Mouse (Mus musculus) myocyte (in vitro differentiated cells): Measurements from ENCODE around the gene Olr1. TPM values are rescaled to one million over a fixed set of nuclear protein-coding genes. Genes with fewer than 3 reads are reported as not detected.

Source experiments
- H3K27me3 ChIP-seq: one replicate; pipeline ENCODE4 v1.6.1; 2011; ENCODE audit not compliant: control insufficient read depth, insufficient read depth, insufficient read length
- H3K36me3 ChIP-seq: one replicate; pipeline ENCODE4 v1.6.1; 2011; ENCODE audit not compliant: control insufficient read depth, insufficient read depth
- H3K4me2 ChIP-seq: one replicate; pipeline ENCODE4 v1.6.1; 2011; ENCODE audit warnings: low read depth, control low read depth
- H3K4me3 ChIP-seq: one replicate; pipeline ENCODE4 v1.5.1; 2011; ENCODE audit warnings: mild to moderate bottlenecking, control low read depth, moderate library complexity
- H3K79me2 ChIP-seq: one replicate; pipeline ENCODE4 v1.6.1; 2011; ENCODE audit not compliant: control insufficient read depth, insufficient read depth
- H3ac ChIP-seq: one replicate; pipeline ENCODE4 v1.6.1; 2011; ENCODE audit not compliant: control insufficient read depth, insufficient read length
- CEBPB ChIP-seq: IDR thresholded peaks from 2 replicates; pipeline ENCODE4 v1.6.1; 2011; ENCODE audit warnings: mild to moderate bottlenecking, moderate library complexity; ENCODE audit not compliant: poor library complexity, insufficient read depth, severe bottlenecking
- E2F4 ChIP-seq: IDR thresholded peaks from one replicate; pipeline ENCODE4 v1.6.1; 2011; ENCODE audit warnings: mild to moderate bottlenecking, control low read depth, moderate library complexity; ENCODE audit not compliant: insufficient read depth
- MAX ChIP-seq: IDR thresholded peaks from one replicate; pipeline ENCODE4 v1.6.1; 2011; ENCODE audit warnings: low read depth, mild to moderate bottlenecking, control low read depth
- MYOD1 ChIP-seq, 3 experiments: IDR thresholded peaks; one replicate each; pipeline ENCODE4 v1.6.1; 2011; ENCODE audit warnings: control low read depth in 2 of 3, low read depth in 2 of 3, mild to moderate bottlenecking in 2 of 3, moderate library complexity in 1 of 3; ENCODE audit not compliant: insufficient read length in 2 of 3, control insufficient read depth in 1 of 3
- MYOG ChIP-seq, 3 experiments: IDR thresholded peaks; one replicate each; pipeline ENCODE4 v1.6.1; 2011; ENCODE audit warnings: control low read depth in 2 of 3, low read depth in 2 of 3, mild to moderate bottlenecking in 2 of 3; ENCODE audit not compliant: insufficient read length in 2 of 3, control insufficient read depth in 1 of 3, insufficient read depth in 1 of 3
- POLR2A ChIP-seq: IDR thresholded peaks from one replicate; pipeline ENCODE4 v1.6.1; 2011; ENCODE audit warnings: low read depth, mild to moderate bottlenecking, control low read depth, moderate library complexity; ENCODE audit not compliant: insufficient read length
- POLR2AphosphoS2 ChIP-seq: IDR thresholded peaks from one replicate; pipeline ENCODE4 v1.6.1; 2011; ENCODE audit warnings: low read depth, control low read depth; ENCODE audit not compliant: insufficient read length
- REST ChIP-seq: IDR thresholded peaks from one replicate; pipeline ENCODE4 v1.6.1; 2011; ENCODE audit warnings: mild to moderate bottlenecking, control low read depth, moderate library complexity; ENCODE audit not compliant: insufficient read depth, insufficient read length
- SRF ChIP-seq: IDR thresholded peaks from one replicate; pipeline ENCODE4 v1.6.1; 2011; ENCODE audit warnings: low read depth; ENCODE audit not compliant: control insufficient read depth, insufficient read length
- TCF12 ChIP-seq: IDR thresholded peaks from one replicate; pipeline ENCODE4 v1.6.1; 2011; ENCODE audit warnings: mild to moderate bottlenecking, control low read depth; ENCODE audit not compliant: poor library complexity, insufficient read depth, severe bottlenecking
- TCF3 ChIP-seq: IDR thresholded peaks from one replicate; pipeline ENCODE4 v1.6.1; 2011; ENCODE audit warnings: low read depth, control low read depth; ENCODE audit not compliant: insufficient read length
- USF1 ChIP-seq: IDR thresholded peaks from one replicate; pipeline ENCODE4 v1.6.1; 2011; ENCODE audit warnings: low read depth, mild to moderate bottlenecking, control low read depth, moderate library complexity
- polyA plus RNA-seq: library from polyadenylated mRNA; unstranded; fragments of >200 nt; fragmentation: generic; extraction: Trizol; gene quantifications from one replicate; pipeline ENCODE4 v1.2.1, GENCODE M21; 2012; ENCODE audit warnings: missing spikeins

The Olr1 gene
- polyA plus RNA-seq, 1 experiment, result 0.11 TPM

- Histone ChIP-seq H3K4me2 (no peak overlapping the region), H3ac (no peak overlapping the region), H3K79me2 (peaks cover 36% of the 10 kb centered on the region), H3K27me3 (no peaks in the 10 kb centered on the region), H3K36me3 (peaks cover 40% of the 10 kb centered on the region), H3K4me3 (no peak overlapping the region)
- TF ChIP-seq SRF, result no peak
- TF ChIP-seq USF1, result no peak
- TF ChIP-seq MYOD1 (IDR thresholded peaks at IDR 0.05; ENCODE audit: control insufficient read depth in 1 of 3, insufficient read length in 2 of 3, low read depth in 2 of 3), result no peak
- TF ChIP-seq POLR2AphosphoS2, result no peak
- TF ChIP-seq MAX, result no peak
- TF ChIP-seq CEBPB, result no peak
- TF ChIP-seq REST, result no peak
- no peak for TF ChIP-seq MYOG (IDR thresholded peaks at IDR 0.05; ENCODE audit: control insufficient read depth in 1 of 3, insufficient read depth in 1 of 3, insufficient read length in 2 of 3, low read depth in 2 of 3)
These were observed 31.6 kb upstream of the Olr1 start for GRCm38 (mm10) chr6:129538555-129538954.

DNA sequence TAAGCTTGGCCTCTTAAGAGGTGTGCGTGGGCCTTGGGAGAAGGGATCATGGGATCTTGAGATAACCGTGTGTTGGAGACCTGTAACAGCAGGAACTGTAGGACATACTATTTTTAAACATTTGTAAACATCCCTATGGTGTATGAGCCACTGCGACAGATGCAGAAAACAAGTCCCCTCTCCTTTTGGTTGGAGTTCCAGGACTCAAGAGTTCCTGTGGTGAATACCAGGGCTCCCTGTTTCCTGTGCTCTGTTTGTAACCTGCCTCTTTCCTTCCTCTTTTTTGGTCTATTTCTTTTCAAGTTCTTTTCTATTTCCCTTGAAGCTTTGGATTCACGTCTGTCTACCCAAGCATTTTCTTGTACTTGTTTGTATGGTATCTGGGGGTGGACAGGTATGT lies 28.8 kb upstream of the Olr1 start:
- no peak overlapping the region for H3K4me3 ChIP-seq
- TF ChIP-seq REST (no peak), TCF3 (no peak), MYOG (IDR thresholded peaks at IDR 0.05; ENCODE audit: control insufficient read depth in 1 of 3, insufficient read depth in 1 of 3, insufficient read length in 2 of 3, low read depth in 2 of 3) (no peak), TCF12 (no peak), POLR2AphosphoS2 (no peak), USF1 (no peak), MYOD1 (IDR thresholded peaks at IDR 0.05; ENCODE audit: control insufficient read depth in 1 of 3, insufficient read length in 2 of 3, low read depth in 2 of 3) (no peak), SRF (no peak), E2F4 (no peak), POLR2A (no peak), MAX (no peak)

DNA sequence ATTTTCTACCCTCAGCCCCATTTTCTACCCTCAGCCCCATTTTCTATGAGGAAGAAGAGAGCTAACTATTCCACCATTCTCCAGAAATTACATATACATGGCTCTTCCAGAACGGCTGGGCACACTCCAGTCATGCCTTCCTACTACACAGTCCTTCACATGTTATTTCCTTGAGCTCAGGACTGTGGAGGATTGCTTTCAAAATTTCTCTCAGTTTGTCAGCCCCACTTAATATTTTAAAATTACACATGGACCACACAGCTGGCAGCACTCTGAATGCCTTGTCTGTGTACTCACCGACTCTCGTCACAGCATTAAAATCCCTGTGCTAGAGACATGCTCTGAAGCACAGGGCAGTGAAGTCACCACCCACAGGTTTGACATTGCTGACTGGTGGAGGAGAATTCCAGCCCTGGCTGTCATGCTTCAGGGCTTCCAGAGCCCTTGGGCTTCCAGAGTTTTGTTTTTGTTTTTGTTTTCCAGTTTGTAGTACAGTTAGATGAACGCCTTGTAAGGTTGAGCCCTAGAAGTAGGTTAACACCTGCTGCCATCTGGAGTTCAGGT lies 27.7 kb upstream of the Olr1 start:
- peak overlapping the region; percentile 74 for H3K4me2 ChIP-seq
- H3K79me2 ChIP-seq, result peaks cover 42% of the 10 kb centered on the region
- peak overlapping the region; percentile 95 for H3K4me3 ChIP-seq
- no peaks in the 10 kb centered on the region for H3K27me3 ChIP-seq
- TF ChIP-seq CEBPB, result no peak
- no peak for TF ChIP-seq USF1
- no peak for TF ChIP-seq SRF
- TF ChIP-seq POLR2A, result no peak
- no peak for TF ChIP-seq TCF12
- no peak for TF ChIP-seq MYOG (IDR thresholded peaks at IDR 0.05; ENCODE audit: control insufficient read depth in 1 of 3, insufficient read depth in 1 of 3, insufficient read length in 2 of 3, low read depth in 2 of 3)
- TF ChIP-seq E2F4, result no peak
- H3K36me3 ChIP-seq, result peaks cover 15% of the 10 kb centered on the region
- no peak overlapping the region for H3ac ChIP-seq

More for the DNA sequence above, 28.8 kb upstream of the Olr1 start:
- Histone ChIP-seq H3K4me2 (peak overlapping the region; percentile 74), H3K27me3 (no peaks in the 10 kb centered on the region), H3K79me2 (peaks cover 42% of the 10 kb centered on the region), H3K36me3 (peaks cover 22% of the 10 kb centered on the region), H3ac (no peak overlapping the region)

DNA sequence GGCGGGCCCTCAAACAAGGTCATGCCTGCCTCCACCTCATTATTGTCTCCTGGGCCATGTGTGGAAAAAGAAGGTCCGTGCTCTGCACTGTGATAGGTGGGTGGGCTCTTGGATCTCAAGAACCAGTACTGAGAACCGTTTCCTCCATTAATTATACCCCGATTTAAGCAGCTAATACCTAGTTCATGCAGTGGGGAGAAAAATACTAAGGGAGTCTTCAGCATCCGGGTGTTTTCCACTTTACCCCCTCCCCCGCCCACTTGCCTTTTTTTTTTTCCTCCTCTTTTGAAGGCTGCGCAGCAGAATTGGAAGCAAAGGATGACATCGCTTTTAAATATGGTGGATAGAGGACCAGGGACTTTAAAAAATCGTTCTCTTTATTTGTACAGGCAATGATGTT lies 27.1 kb upstream of the Olr1 start:
- Histone ChIP-seq H3K79me2 (peaks cover 42% of the 10 kb centered on the region), H3K36me3 (peaks cover 13% of the 10 kb centered on the region), H3K4me2 (peak overlapping the region; percentile 74), H3ac (peak overlapping the region; percentile 33), H3K27me3 (no peaks in the 10 kb centered on the region), H3K4me3 (peak overlapping the region; percentile 95)
- no peak for TF ChIP-seq POLR2AphosphoS2
- no peak for TF ChIP-seq TCF12
- TF ChIP-seq MYOD1 (IDR thresholded peaks at IDR 0.05; ENCODE audit: control insufficient read depth in 1 of 3, insufficient read length in 2 of 3, low read depth in 2 of 3), result no peak
- no peak for TF ChIP-seq MAX
- no peak for TF ChIP-seq CEBPB
- no peak for TF ChIP-seq POLR2A
- no peak for TF ChIP-seq REST
